Mouse (Mus musculus) retina, adult 2 months (tissue): ENCODE results near the gene Baz2b.
"Not testable (repeated sequence)": the region's sequence is repeated elsewhere in the genome, so short reads cannot be mapped to it uniquely, and the experiment has no call there.

Experiments used
- DNase-seq: peaks from one replicate; pipeline ENCODE4 v3.0.0-alpha.2; 2012; ENCODE audit warnings: low read depth, low spot score

The Baz2b gene

GRCm38 (mm10) chr2:59877335-59877734 is 332.3 kb downstream of the Baz2b start:
- DNase-seq = no peak

- no peak for DNase-seq
Observed at GRCm38 (mm10) chr2:59876482-59876881, 333.2 kb downstream of the Baz2b start.

DNA sequence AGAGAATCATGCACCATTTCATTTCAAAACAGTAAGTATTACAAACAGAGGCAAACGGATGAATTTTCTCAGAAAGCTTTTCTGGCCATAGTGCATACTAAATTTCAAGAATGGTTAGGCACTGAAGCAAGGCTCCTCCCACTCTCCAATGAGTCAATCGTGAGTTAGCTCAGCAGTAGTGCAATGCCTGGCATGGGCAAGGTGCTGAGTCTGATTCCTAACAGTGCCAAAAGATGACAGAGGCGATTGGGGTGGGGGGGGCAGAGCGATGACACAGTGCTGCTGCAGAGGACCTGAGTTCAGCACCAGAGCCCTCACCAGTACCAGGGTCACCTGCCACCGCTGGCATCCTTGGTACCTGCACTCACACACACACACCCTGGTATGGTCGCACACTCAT is 339.1 kb downstream of the Baz2b start:
- DNase-seq = no peak

DNA sequence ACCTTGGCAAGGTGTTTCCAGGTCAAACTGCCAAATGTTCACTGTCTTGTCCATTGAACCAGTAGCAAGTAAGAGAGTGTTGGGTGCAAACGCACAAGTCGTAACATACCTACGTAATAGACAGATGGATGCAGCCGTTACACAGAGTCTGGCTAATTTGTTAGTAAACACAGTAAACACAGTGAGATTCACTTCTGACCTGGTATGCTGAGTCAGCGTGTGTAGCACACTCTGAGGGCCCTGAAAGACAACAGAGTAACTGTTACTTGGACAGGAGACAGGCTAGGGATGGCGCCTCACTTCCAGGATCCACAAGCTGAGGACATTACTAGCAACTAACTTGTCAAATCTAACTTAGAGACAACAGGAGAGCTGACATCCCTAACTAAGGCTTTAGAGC is 347.0 kb downstream of the Baz2b start:
- no peak for DNase-seq

- no peak for DNase-seq
Observed at GRCm38 (mm10) chr2:59854363-59854762, 355.3 kb downstream of the Baz2b start.

- DNase-seq = no peak
Observed at GRCm38 (mm10) chr2:59853543-59853942, 356.1 kb downstream of the Baz2b start.

- no peak for DNase-seq
Observed at GRCm38 (mm10) chr2:59852916-59853315, 356.7 kb downstream of the Baz2b start.

- DNase-seq = not testable (repeated sequence)
Observed at GRCm38 (mm10) chr2:59851885-59852284, 357.8 kb downstream of the Baz2b start.
